Mouse (Mus musculus) CH12.LX (cell line): ENCODE data around the gene Sdhaf2.

Source experiments
- CTCF ChIP-seq, 2 experiments: IDR thresholded peaks in 1 of 2; conservative IDR thresholded peaks in 1 of 2; 2 replicates each; pipeline ENCODE4 v1.5.1; 2011 to 2012; ENCODE audit warnings: low read depth in 2 of 2, low read length in 2 of 2, improper control_type of control experiment in 1 of 2, inconsistent platforms in 1 of 2, mild to moderate bottlenecking in 1 of 2, moderate library complexity in 1 of 2
- EP300 ChIP-seq: IDR thresholded peaks from 2 replicates; pipeline ENCODE4 v1.6.1; 2011; ENCODE audit warnings: low read length, improper control_type of control experiment
- HCFC1 ChIP-seq: IDR thresholded peaks from 2 replicates; pipeline ENCODE4 v1.6.1; 2012; ENCODE audit warnings: low read depth, mild to moderate bottlenecking, inconsistent platforms, low read length, improper control_type of control experiment
- IRF4 ChIP-seq: IDR thresholded peaks from 2 replicates; pipeline ENCODE4 v1.6.1; 2014; ENCODE audit warnings: low read depth, mild to moderate bottlenecking, inconsistent platforms, low read length, improper control_type of control experiment
- JUND ChIP-seq: conservative IDR thresholded peaks from 2 replicates; pipeline ENCODE4 v1.6.1; 2011; ENCODE audit warnings: low read depth, low read length, improper control_type of control experiment
- MAFK ChIP-seq: IDR thresholded peaks from 2 replicates; pipeline ENCODE4 v1.6.1; 2011; ENCODE audit warnings: low read length, improper control_type of control experiment; ENCODE audit not compliant: insufficient replicate concordance
- MAX ChIP-seq: IDR thresholded peaks from 2 replicates; pipeline ENCODE4 v1.6.1; 2011; ENCODE audit warnings: low read length, improper control_type of control experiment
- POLR2A ChIP-seq: IDR thresholded peaks from 2 replicates; pipeline ENCODE4 v1.6.1; 2011; ENCODE audit warnings: low read depth, mild to moderate bottlenecking, improper control_type of control experiment, low read length
- SIN3A ChIP-seq: IDR thresholded peaks from 2 replicates; pipeline ENCODE4 v1.6.1; 2012; ENCODE audit warnings: low read length, improper control_type of control experiment, inconsistent platforms
- UBTF ChIP-seq: IDR thresholded peaks from 2 replicates; pipeline ENCODE4 v1.6.1; 2012; ENCODE audit warnings: low read depth, mild to moderate bottlenecking, inconsistent platforms, low read length, improper control_type of control experiment, moderate library complexity
- USF1 ChIP-seq: IDR thresholded peaks from 2 replicates; pipeline ENCODE4 v1.6.1; 2014; ENCODE audit warnings: low read depth, mild to moderate bottlenecking, inconsistent platforms, low read length, improper control_type of control experiment
- ZC3H11A ChIP-seq: IDR thresholded peaks from 2 replicates; pipeline ENCODE4 v1.6.1; 2012; ENCODE audit warnings: low read depth, mild to moderate bottlenecking, inconsistent platforms, low read length, improper control_type of control experiment
- ZKSCAN1 ChIP-seq: IDR thresholded peaks from 2 replicates; pipeline ENCODE4 v1.6.1; 2012; ENCODE audit warnings: low read depth, inconsistent platforms, low read length, improper control_type of control experiment, borderline replicate concordance

DNA sequence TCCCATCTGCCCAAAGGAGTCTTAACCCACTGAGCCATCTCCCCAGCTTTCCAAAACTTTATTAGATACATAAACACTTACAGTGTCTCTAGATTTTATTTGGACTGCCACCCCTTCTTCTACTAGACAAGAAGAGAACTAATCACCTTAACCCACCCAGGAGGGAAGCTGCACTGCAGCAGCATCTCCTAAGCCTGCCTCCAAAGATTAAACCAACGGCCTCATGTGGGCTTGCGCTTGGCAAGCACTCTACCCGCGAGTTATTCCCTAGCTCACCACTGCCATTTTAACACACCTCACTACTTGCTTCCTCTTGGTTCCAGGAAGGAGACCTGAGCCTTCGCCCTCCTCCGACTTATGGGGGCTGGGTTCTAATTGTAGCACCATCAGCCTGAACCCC lies 38.3 kb upstream of the Sdhaf2 start:
- TF ChIP-seq CTCF (conservative IDR thresholded peaks at IDR 0.05 in 1 of 2, IDR thresholded peaks at IDR 0.05 in 1 of 2; ENCODE audit: low read depth in 2 of 2, low read length in 2 of 2) (no peak), JUND (no peak), HCFC1 (no peak), UBTF (no peak), EP300 (no peak), SIN3A (no peak), POLR2A (no peak), MAFK (no peak), MAX (no peak), ZC3H11A (no peak), USF1 (no peak), IRF4 (no peak), ZKSCAN1 (no peak)
